Mouse (Mus musculus) CD4-positive, CD25-positive, alpha-beta regulatory T cell, adult 2 months (primary cell): ENCODE data around the gene E330009J07Rik.

ENCODE experiments used
- DNase-seq: peaks from one replicate; pipeline ENCODE4 v3.0.0-alpha.2; 2012; ENCODE audit warnings: low read depth, low spot score

E330009J07Rik gene

DNA sequence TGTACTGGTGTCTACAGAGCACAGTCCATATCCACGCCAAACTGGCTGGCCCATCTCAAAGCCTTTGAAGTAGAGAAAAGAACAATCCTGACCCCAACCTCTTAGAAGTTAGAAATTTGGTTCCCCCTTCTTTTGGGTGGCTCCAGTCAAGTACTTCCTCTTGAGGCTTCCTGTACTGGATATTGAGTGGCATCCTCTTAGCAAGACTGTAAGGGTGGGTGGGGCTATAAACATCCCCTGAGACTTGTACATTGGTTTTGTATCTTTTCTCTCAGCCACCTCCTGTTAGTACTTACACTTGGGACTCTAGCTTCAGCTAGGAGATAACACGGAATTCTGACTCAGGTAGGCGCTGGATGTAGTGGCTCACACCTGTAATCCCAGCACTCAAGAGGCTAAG lies 5.7 kb downstream of the E330009J07Rik start:
- peak; percentile 31 for DNase-seq

DNA sequence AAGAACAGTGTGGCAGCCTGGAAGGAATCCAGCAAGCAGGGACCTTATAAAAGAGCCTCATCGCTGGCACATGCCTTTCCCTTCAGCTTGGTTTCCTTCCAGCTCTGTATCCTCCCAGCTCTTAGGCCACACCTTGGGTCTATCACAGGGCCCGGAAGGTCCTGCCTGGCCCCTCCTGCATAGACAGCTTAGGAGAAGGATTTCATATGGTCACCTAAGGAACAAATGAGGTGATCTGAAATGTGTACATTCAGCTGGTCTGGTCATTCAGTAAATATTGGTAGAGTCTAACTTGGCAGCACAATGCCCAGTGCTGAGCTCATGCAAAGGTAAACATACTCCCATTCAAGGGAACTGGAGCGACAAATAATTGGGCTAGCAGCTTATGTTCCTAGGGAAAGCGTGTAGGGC lies 6.4 kb downstream of the E330009J07Rik start:
- DNase-seq, result no peak

DNA sequence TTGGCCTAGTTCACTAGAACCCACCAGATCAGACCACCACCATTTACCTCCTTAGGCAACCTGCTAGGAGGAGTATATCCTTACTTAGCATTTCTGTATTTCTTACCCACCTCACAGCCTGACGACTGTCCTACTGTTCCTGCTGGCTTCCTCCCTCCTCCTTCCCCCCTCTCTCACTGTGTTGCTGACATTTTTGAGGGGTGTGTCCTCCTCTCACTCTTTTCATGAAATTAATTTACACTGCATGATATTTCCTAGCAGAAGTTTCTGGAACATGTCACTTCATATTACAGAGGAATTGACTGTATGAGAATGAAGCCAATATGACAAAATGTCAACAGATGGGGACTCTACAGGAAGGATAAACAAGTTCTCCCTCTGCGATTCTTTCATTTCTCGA lies 7.2 kb downstream of the E330009J07Rik start:
- no peak for DNase-seq

DNA sequence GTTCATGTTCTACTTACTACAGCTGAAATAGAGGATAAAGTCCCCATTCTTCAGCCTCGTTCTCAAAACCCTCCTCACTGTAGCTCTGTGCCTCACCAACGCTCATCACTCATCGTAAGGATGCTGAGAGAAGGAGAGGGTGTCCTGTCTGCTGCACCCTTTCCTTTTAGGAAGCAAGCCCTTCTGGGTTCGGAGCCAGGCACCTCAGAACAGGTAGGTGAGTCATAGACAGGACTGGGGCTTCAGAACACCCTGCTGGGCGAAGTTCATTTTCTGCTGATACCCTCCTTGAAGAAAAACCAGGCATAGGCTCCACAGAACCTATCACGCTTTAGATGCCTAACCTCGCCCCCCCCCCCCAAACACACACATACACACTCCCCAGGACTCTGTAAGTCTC lies 8.5 kb downstream of the E330009J07Rik start:
- no peak for DNase-seq

DNA sequence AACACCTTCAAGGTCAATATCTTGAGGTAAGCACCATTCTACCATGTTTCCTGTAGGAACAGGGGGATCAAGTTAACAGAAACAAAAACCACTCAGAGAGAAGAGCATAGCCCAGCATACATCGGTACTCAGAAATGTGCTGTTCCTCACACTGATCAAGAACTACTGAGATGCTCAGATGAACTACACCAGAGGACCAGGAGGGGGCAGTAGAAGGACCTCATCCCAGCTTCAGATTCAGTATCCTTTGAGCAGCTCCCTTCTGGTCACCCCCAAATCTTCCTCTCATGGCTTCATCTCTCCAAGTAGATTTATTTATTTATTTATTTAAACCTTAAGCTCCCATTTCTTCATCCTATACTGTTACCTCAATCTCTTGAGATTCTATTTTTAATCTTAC lies 12.2 kb downstream of the E330009J07Rik start:
- peak; percentile 84 for DNase-seq

DNA sequence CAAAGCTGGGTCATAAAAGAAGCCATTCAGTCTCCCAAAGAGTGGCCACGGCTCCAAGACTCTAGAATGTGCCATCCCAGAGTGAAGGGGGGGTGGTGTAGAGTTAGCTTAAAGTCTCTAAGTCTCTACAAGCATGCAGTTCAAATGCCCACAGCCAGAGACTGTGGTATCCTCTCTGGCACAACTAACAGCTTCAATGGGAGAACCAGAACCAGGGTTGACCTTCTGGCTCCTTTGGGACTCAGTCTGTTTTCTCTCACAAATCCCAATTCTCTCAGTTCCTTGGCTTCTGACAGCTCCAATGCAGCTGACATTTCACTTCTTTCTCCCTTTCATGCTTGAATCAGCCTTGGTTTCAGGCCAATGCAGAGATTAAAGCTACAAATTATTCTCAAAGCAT lies 12.9 kb downstream of the E330009J07Rik start:
- no peak for DNase-seq

DNA sequence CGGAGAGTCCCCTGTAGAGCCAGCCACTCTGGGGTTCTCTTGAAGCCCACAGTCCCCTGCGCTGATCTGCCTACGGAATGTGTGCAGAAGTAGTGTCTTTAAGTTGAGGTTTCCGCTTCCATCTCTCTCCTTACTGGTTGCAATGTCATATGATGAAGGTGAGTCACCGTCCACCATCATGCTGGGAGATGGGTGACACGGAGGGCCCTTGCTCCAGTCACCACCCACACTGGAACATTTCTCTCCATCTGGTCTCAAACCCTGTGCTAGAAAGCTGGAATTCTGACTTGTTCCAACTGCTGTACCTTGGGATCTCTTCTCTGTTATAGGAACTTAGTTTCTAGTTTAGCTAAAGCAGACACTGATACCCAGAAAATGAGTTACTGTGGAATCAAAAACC lies 14.8 kb downstream of the E330009J07Rik start:
- no peak for DNase-seq

DNA sequence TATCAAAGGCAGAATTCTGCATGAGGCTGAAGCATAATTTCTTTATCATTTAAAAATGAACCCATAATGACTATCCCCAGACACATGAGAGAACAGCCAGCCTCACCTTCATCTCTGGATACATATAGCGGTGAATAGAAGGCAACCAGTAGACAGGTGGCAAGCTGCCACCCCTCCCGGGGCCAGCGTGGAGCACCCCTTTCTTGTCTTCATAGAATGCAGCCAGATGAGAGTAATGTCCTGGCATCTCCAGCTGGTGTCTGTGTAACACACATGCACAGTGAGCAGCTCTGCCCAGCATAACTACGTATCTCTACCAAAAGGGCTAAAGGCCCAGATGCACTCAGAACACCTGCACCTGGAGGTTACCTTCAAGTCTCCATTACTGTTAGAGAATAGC lies 17.5 kb downstream of the E330009J07Rik start:
- no peak for DNase-seq

DNA sequence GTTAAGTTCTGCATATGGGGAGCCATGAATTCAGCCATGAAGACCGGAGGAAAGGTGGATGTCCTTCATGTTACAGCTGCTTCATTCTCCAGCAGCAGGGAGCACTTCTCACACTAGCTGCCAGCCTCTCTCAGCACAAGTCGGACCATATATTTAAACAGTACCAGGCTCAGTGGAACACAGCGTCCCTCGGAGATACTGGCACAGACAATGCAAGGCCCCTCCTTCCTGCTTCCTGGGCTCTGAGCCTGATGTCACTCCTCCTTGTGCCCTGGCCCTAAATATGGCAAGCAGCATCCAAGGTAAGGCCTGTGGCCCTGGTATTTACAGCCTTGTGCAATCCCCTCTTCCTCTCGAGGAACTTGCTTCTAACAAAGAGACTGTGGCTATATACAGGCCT lies 20.1 kb downstream of the E330009J07Rik start:
- DNase-seq, result no peak

DNA sequence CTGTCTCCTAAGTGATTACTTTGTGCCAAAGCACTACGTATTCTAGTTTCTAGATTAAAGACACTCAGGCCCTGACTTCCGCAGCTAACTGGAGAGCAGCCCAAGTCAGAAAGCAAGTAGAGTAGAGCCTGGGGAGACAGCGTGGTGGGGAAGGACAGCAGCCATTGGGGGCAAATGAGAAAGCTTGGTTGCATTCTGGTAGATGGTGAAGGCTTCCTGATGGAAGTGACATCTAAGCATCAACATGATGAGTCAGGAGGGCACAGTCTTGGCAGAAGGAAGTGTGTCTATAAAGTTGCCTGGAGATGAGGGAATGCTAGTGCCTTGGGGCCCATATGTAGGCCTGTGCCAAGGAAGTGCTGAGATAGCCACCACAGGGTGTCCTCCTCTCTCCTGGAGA lies 22.4 kb downstream of the E330009J07Rik start:
- DNase-seq, result no peak

DNA sequence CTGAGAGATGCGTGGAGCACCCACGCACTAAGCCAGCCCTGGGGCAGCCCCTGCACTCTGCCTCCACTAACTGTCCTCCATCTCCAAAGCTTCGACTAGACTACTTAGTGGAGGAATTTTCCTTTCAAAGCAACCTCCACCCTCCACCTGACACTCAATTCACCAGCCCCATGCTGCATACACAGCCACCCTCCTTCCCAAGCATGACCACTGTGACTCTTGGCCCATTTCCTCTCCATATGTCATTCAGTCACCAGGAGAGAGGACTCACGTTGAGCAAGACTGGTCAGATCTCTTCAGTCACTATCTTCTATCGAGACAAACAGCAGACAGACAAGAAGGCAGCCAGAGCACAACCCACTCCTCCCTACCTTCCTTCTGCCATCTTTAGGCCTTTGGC lies 22.9 kb downstream of the E330009J07Rik start:
- DNase-seq, result no peak

DNA sequence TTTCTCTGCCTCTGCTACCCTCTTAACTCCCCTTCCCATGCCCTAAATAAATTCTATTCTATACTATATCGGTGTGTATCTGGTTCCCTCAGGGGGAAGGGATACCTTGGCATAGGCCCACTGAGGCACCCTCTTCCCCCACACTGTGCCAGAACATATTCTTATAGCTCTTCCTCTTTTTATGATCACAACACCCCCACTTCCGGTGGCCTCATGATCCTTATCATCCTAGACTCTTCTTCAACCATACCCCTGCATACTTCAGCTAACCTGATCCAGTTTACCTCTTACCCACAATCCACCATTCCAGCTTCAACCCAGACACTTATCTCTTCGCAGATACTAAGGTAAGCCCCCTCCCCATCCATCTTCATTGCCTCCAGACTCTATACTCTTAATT lies 24.9 kb downstream of the E330009J07Rik start:
- no peak for DNase-seq

DNA sequence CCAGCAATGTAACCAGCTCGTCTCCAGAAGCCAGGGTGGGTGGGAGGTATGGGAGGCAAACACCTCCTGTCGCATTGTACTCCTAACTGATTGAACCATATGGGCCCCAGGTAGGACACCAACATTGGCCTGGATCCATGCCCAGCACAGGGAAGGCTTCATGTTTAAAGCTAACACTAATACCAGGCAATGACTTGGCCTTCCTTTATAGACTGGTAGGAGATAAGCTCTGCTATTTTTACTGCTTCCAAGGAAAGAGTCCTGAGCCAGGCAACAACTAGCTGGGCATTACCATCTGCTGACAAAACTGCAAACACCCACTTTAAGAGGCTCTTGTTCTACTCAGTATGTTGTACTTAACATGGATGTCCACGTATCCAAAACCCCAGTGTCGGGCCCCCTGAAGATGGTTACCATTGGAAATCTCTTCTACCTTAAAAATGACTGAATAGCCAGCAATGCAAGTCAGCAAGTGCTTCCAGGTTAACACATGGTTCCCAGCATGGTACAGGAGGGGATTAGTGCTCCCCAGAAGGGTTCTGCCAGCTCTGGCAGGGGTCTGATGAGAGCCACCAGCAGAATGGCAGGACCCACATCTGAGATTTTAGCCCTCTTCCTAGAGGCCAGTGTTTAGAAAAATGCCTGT lies 32.2 kb downstream of the E330009J07Rik start:
- no peak for DNase-seq

DNA sequence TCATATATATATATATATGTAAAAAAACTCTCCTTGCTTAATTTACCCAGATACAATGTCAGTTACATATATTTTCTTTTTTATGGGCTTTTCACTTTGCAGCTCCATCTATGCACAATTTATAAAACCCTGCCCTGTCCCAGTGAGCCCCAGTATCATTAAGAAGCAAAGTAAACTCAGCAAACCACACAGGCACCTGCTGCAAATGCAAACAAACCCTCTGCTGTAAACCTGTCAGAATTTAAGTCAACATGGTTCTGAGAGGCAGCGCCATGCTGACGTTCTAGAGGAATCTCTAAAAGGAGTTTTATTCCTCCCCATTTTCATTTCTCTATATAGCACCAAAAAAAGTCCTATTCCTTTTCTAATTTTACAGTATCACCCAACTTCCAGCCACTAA lies 33.9 kb downstream of the E330009J07Rik start:
- DNase-seq, result no peak

DNA sequence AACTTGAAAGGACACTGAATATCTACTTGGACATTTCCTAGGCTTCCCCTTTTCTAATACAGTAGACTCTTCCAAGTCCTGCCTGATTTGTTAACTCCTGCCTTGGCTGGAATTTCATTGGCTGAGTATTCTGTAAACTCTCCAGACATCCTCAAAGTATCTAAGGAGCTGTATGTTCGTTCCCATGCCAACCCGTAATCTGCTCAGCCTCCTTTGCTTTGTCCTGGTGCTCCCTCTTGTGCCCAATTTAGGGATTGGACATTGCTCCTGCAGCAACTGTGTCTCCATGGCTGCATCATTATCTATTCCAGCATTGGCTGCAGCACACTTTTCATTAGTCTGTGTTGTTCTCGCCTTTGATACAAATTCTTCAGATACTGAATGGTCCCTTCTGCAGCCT lies 42.7 kb downstream of the E330009J07Rik start:
- peak; percentile 49 for DNase-seq

DNA sequence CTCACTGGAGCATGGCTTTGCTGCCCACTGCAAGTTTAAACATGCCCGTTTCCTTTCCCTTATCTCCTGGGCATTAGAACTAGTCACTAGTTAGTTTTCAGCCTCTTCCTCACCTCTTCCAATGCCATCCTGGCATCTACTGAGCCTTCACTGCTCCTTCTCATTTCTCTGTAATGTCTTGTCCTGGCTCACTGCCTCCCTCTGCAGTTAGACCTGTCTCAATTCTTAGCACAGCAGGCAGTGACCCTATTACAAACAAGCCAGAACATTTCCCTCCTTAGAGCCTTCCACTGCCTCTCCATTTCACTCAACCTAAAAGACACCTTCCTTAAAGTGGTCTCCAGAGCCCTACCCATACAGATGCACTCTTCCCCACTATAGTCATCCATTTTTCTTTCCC lies 45.0 kb downstream of the E330009J07Rik start:
- no peak for DNase-seq

DNA sequence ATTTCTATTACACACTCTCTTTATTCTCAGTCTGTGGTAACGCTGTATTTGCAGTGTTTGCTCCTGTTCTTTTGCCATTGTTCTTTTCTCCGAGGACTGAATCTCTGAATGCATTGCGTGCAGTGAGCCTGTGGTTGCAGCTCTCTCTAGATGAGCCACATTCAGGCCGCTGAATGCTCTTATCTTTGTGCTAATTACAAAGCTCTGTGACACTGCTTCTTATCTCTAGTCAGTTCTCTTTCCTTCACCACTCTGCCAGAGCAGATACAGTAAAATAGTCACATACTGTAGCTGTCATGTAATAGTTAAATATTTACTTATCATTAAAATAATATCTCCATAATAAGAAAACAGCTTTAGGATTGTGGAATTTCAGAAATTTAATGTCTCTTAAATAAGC lies 47.3 kb downstream of the E330009J07Rik start:
- no peak for DNase-seq

DNA sequence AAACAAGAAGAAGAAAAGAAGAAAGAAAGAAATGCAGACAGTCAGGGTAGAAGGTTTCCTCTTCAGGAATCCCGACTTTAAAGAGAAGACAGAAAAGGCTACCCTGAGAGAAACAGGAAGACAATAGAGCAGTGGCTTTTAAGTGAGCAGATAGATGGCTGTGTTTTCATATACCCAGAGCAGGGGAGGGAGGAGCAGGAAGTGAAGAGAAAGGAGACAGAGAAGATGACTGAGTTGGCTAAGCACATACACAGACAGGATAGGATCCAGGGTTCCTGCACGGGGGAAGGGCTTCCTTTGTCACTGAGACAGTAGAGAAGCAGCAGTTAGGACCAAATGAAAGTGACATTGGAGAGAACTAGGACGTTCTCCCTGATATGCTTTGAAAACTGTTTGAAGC lies 50.3 kb downstream of the E330009J07Rik start:
- peak; percentile 43 for DNase-seq

DNA sequence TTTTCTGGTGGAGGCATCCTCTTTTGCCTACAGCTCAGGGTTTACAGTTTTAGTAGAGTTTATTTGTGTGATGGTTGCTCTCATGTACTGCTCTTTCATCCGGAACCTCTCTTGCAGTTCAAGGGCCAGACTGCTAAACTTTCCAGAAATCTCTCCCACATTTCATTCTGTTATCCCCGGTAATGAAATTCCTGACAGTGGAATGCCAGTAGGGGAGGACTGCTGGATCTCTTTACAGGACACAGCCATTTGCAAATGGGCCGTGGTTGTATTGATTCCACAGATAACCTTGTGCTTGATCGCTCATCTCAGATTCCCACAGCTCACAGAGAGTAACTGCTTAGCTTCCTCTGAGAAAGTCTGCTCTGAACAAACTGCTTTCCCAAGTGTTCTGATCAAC lies 54.0 kb downstream of the E330009J07Rik start:
- DNase-seq, result no peak

DNA sequence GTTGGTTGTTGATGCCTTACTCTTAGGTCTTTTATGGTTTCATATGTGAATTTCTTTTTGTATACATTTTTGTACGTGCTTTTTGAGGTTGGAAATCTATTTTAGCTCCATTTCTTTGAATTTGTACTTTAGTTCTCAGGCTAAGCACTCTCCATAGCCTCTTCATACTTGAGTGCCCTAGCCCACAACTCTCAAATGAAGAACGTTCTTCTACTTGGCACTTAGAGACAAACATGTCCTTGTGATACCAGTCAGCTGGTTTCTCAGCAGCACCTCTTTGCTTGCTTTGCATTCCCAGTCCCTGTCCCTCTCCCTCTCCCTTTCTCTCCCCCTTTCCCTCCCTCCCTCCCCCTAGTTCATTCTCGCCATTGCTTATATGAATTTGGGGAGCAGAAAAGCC lies 55.8 kb downstream of the E330009J07Rik start:
- no peak for DNase-seq

DNA sequence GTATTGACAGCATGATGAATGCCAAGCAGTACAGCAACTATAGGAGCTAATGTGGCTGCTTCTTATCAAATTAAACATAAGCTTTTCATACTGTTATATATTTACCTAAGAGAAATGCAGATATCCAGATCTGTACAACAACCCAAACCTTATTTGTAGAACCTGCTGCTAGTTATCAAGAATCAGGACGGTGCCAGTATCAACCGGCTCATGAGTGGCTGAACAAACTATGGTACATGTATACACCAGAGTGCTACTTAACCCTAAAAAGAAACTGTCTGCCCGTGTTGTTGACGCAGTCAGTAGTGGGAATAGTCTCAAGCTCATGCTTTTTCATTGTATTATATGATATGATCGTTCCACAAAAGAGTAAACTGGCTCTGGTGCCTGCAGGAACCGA lies 64.9 kb downstream of the E330009J07Rik start:
- no peak for DNase-seq

DNA sequence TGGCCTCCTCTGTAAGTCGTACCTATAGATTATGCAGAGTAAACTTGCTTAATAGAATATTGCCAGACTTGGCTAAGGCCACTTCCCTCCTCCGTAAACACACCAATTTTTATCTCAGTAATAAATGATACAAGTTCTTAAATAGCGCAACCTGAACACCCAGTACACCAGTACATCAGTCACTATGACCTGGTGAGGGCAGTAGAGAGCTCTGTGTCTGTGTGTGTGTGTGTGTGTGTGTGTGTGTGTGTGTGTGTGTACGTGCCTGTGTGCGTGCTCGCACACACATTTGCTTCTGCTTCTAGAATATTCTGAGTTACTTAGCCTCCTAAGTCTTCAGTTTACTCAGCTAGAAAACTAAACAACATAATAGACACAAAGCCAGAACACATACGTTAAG lies 82.6 kb downstream of the E330009J07Rik start:
- peak; percentile 36 for DNase-seq
